Mouse (Mus musculus) limb, embryonic 12.5 days (tissue): ENCODE measurements at regions not wholly inside any gene's neighbourhood (a gene's known extent, or its start where the extent isn't known, plus 50 kb on each side); places are given as distances from the start of the nearest gene placed in this dataset.

Source experiments
- ATAC-seq: fragments of 200-750 bp; cut with Nextera tagmentation; 2 replicates; pipeline ENCODE4 v1.8.0; 2017; ENCODE audit warnings: low read depth, moderate TSS enrichment; ENCODE audit not compliant: insufficient number of reproducible peaks, insufficient read depth, low FRiP score, low TSS enrichment
- H3K27ac ChIP-seq: fragments of 300-500 bp; sonication (generic); 2 replicates; pipeline ENCODE4 v1.5.1; 2016; ENCODE audit warnings: mild to moderate bottlenecking, moderate library complexity
- H3K27me3 ChIP-seq: fragments of 300-500 bp; sonication (generic); 2 replicates; pipeline ENCODE4 v1.6.1; 2016; ENCODE audit warnings: mild to moderate bottlenecking, moderate library complexity
- H3K36me3 ChIP-seq: fragments of 300-500 bp; sonication (generic); 2 replicates; pipeline ENCODE4 v1.6.1; 2016; ENCODE audit warnings: mild to moderate bottlenecking, moderate library complexity
- H3K4me1 ChIP-seq: fragments of 300-500 bp; sonication (generic); replicated peaks from 2 replicates; pipeline ENCODE4 v1.6.1; 2016
- H3K4me2 ChIP-seq: fragments of 300-500 bp; sonication (generic); 2 replicates; pipeline ENCODE4 v1.6.1; 2016; ENCODE audit warnings: mild to moderate bottlenecking, moderate library complexity
- H3K4me3 ChIP-seq: fragments of 300-500 bp; sonication (generic); replicated peaks from 2 replicates; pipeline ENCODE4 v1.5.1; 2016; ENCODE audit warnings: mild to moderate bottlenecking
- H3K9ac ChIP-seq: fragments of 300-500 bp; sonication (generic); replicated peaks from 2 replicates; pipeline ENCODE4 v1.6.1; 2016; ENCODE audit warnings: mild to moderate bottlenecking, moderate library complexity
- H3K9me3 ChIP-seq: fragments of 300-500 bp; sonication (generic); 2 replicates; pipeline ENCODE4 v1.6.1; 2016; ENCODE audit warnings: mild to moderate bottlenecking, moderate library complexity
- WGBS: fragments of 180-500 bp; shearing (Covaris S2); methylation state at CpG from one replicate; pipeline ENCODE4 v1.1.7; 2016; 5-methylcytosine and 5-hydroxymethylcytosine counted together

GRCm38 (mm10) chr3:149444854-149445577 lies 454.7 kb upstream of the Adgrl2 start:
- Histone ChIP-seq H3K4me2 (peak overlapping the region; percentile 49), H3K4me1 (peaks cover 23% of the 10 kb centered on the region), H3K9me3 (no peaks in the 10 kb centered on the region), H3K27ac (no peak overlapping the region), H3K9ac (no peak overlapping the region), H3K36me3 (no peaks in the 10 kb centered on the region), H3K4me3 (peak overlapping the region; percentile 21), H3K27me3 (peaks cover 11% of the 10 kb centered on the region)
- ATAC-seq = no peak
- 7% methylated on average over 15 of the region's 15 CpGs for WGBS

GRCm38 (mm10) chr3:149444377-149444776 lies 454.0 kb upstream of the Adgrl2 start:
- peaks cover 11% of the 10 kb centered on the region for H3K27me3 ChIP-seq
- peaks cover 23% of the 10 kb centered on the region for H3K4me1 ChIP-seq
- no peaks in the 10 kb centered on the region for H3K36me3 ChIP-seq
- 29% methylated on average over 8 of the region's 8 CpGs for WGBS
- no peak for ATAC-seq
- H3K27ac ChIP-seq = no peak overlapping the region
- H3K4me3 ChIP-seq = no peak overlapping the region
- no peak overlapping the region for H3K4me2 ChIP-seq
- H3K9ac ChIP-seq = no peak overlapping the region
- no peaks in the 10 kb centered on the region for H3K9me3 ChIP-seq

GRCm38 (mm10) chr3:149441227-149441626 lies 450.9 kb upstream of the Adgrl2 start:
- no peaks in the 10 kb centered on the region for H3K9me3 ChIP-seq
- no peak for ATAC-seq
- H3K27ac ChIP-seq = no peak overlapping the region
- peaks cover 22% of the 10 kb centered on the region for H3K4me1 ChIP-seq
- peaks cover 9% of the 10 kb centered on the region for H3K27me3 ChIP-seq
- H3K36me3 ChIP-seq = no peaks in the 10 kb centered on the region
- H3K4me3 ChIP-seq = no peak overlapping the region
- no peak overlapping the region for H3K4me2 ChIP-seq
- H3K9ac ChIP-seq = no peak overlapping the region

- Histone ChIP-seq H3K4me1 (peaks cover 2% of the 10 kb centered on the region), H3K27ac (no peak overlapping the region), H3K36me3 (no peaks in the 10 kb centered on the region), H3K27me3 (no peaks in the 10 kb centered on the region), H3K9ac (0 out of 2 replicates have a peak overlapping the region, but pooled peaks have one; percentile 4), H3K4me3 (no peak overlapping the region), H3K4me2 (no peak overlapping the region), H3K9me3 (no peaks in the 10 kb centered on the region)
- 88% methylated on average over 8 of the region's 8 CpGs for WGBS
- no peak for ATAC-seq
These were observed 447.4 kb upstream of the Adgrl2 start for GRCm38 (mm10) chr3:149437763-149438162.

- H3K4me3 ChIP-seq = no peak overlapping the region
- no peak overlapping the region for H3K27ac ChIP-seq
- H3K27me3 ChIP-seq = no peaks in the 10 kb centered on the region
- no peak overlapping the region for H3K9ac ChIP-seq
- H3K4me2 ChIP-seq = no peak overlapping the region
- WGBS = 84% methylated on average over 6 of the region's 6 CpGs
- H3K36me3 ChIP-seq = no peaks in the 10 kb centered on the region
- no peak for ATAC-seq
- no peaks in the 10 kb centered on the region for H3K4me1 ChIP-seq
- no peaks in the 10 kb centered on the region for H3K9me3 ChIP-seq
These were observed 446.6 kb upstream of the Adgrl2 start for GRCm38 (mm10) chr3:149436944-149437343.

- no peaks in the 10 kb centered on the region for H3K27me3 ChIP-seq
- no peaks in the 10 kb centered on the region for H3K4me1 ChIP-seq
- WGBS = 89% methylated on average over 8 of the region's 8 CpGs
- H3K9me3 ChIP-seq = no peaks in the 10 kb centered on the region
- H3K36me3 ChIP-seq = no peaks in the 10 kb centered on the region
- no peak overlapping the region for H3K4me2 ChIP-seq
- no peak overlapping the region for H3K9ac ChIP-seq
- ATAC-seq = no peak
- H3K4me3 ChIP-seq = no peak overlapping the region
- H3K27ac ChIP-seq = no peak overlapping the region
These were observed 446.1 kb upstream of the Adgrl2 start for GRCm38 (mm10) chr3:149436420-149436819.

GRCm38 (mm10) chr3:149431795-149432194 lies 441.4 kb upstream of the Adgrl2 start:
- H3K27me3 ChIP-seq = no peaks in the 10 kb centered on the region
- H3K9ac ChIP-seq = no peak overlapping the region
- no peak overlapping the region for H3K4me2 ChIP-seq
- ATAC-seq = no peak
- 94% methylated on average over 10 of the region's 10 CpGs for WGBS
- H3K27ac ChIP-seq = no peak overlapping the region
- H3K9me3 ChIP-seq = no peaks in the 10 kb centered on the region
- H3K36me3 ChIP-seq = no peaks in the 10 kb centered on the region
- no peaks in the 10 kb centered on the region for H3K4me1 ChIP-seq
- no peak overlapping the region for H3K4me3 ChIP-seq

- Histone ChIP-seq H3K4me1 (no peaks in the 10 kb centered on the region; the same call in 1 of the 2 replicates), H3K9me3 (no peaks in the 10 kb centered on the region), H3K4me3 (no peak overlapping the region), H3K27ac (no peak overlapping the region), H3K36me3 (no peaks in the 10 kb centered on the region), H3K4me2 (no peak overlapping the region), H3K27me3 (no peaks in the 10 kb centered on the region; the same call in 1 of the 2 replicates), H3K9ac (no peak overlapping the region)
- no peak for ATAC-seq
- 70% methylated on average over 18 of the region's 18 CpGs for WGBS
These were observed 435.8 kb upstream of the Adgrl2 start for GRCm38 (mm10) chr3:149426023-149426759.

GRCm38 (mm10) chr3:149424306-149424705 lies 434.0 kb upstream of the Adgrl2 start:
- no peak overlapping the region for H3K4me3 ChIP-seq
- 91% methylated on average over 1 of the region's 1 CpGs for WGBS
- ATAC-seq = no peak
- H3K27me3 ChIP-seq = no peaks in the 10 kb centered on the region; the same call in 1 of the 2 replicates
- no peak overlapping the region for H3K27ac ChIP-seq
- no peaks in the 10 kb centered on the region for H3K9me3 ChIP-seq
- no peaks in the 10 kb centered on the region for H3K36me3 ChIP-seq
- H3K4me1 ChIP-seq = no peaks in the 10 kb centered on the region; the same call in 1 of the 2 replicates
- H3K9ac ChIP-seq = no peak overlapping the region
- H3K4me2 ChIP-seq = no peak overlapping the region

GRCm38 (mm10) chr3:149423491-149423890 lies 433.1 kb upstream of the Adgrl2 start:
- ATAC-seq = no peak
- no peak overlapping the region for H3K4me2 ChIP-seq
- no peak overlapping the region for H3K9ac ChIP-seq
- no peaks in the 10 kb centered on the region; the same call in 1 of the 2 replicates for H3K27me3 ChIP-seq
- no peaks in the 10 kb centered on the region for H3K9me3 ChIP-seq
- no peak overlapping the region for H3K4me3 ChIP-seq
- no peaks in the 10 kb centered on the region; the same call in 1 of the 2 replicates for H3K4me1 ChIP-seq
- 65% methylated on average over 9 of the region's 9 CpGs for WGBS
- H3K27ac ChIP-seq = no peak overlapping the region
- no peaks in the 10 kb centered on the region for H3K36me3 ChIP-seq

GRCm38 (mm10) chr3:149415081-149415480 lies 424.7 kb upstream of the Adgrl2 start:
- no peaks in the 10 kb centered on the region for H3K36me3 ChIP-seq
- peaks cover 7% of the 10 kb centered on the region for H3K27me3 ChIP-seq
- no peak overlapping the region for H3K9ac ChIP-seq
- peaks cover 6% of the 10 kb centered on the region; the same call in 1 of the 2 replicates for H3K4me1 ChIP-seq
- no peak overlapping the region for H3K27ac ChIP-seq
- no peak for ATAC-seq
- H3K9me3 ChIP-seq = no peaks in the 10 kb centered on the region
- H3K4me3 ChIP-seq = no peak overlapping the region
- H3K4me2 ChIP-seq = no peak overlapping the region
- 89% methylated on average over 4 of the region's 4 CpGs for whole genome bisulfite sequencing
